Mouse (Mus musculus) midbrain, embryonic 15.5 days (tissue): ENCODE measurements at regions not wholly inside any gene's neighbourhood (a gene's known extent, or its start where the extent isn't known, plus 50 kb on each side); places are given as distances from the start of the nearest gene placed in this dataset.
"Not testable (repeated sequence)": the region's sequence is repeated elsewhere in the genome, so short reads cannot be mapped to it uniquely, and the experiment has no call there.

Experiments used
- ATAC-seq: fragments of 200-750 bp; cut with Nextera tagmentation; replicated peaks from 2 replicates; pipeline ENCODE4 v1.8.0; 2017; ENCODE audit warnings: moderate TSS enrichment
- H3K27ac ChIP-seq: fragments of 300-500 bp; sonication (generic); 2 replicates; pipeline ENCODE4 v1.5.1; 2015; ENCODE audit warnings: mild to moderate bottlenecking, inconsistent platforms
- H3K27me3 ChIP-seq: fragments of 300-500 bp; sonication (generic); replicated peaks from 2 replicates; pipeline ENCODE4 v1.6.1; 2015; ENCODE audit warnings: inconsistent platforms
- H3K36me3 ChIP-seq: fragments of 300-500 bp; sonication (generic); replicated peaks from 2 replicates; pipeline ENCODE4 v1.6.1; 2015; ENCODE audit warnings: inconsistent platforms
- H3K4me1 ChIP-seq: fragments of 300-500 bp; sonication (generic); 2 replicates; pipeline ENCODE4 v1.6.1; 2015; ENCODE audit warnings: inconsistent platforms
- H3K4me2 ChIP-seq: fragments of 300-500 bp; sonication (generic); 2 replicates; pipeline ENCODE4 v1.6.1; 2015; ENCODE audit warnings: inconsistent platforms, mild to moderate bottlenecking, moderate library complexity
- H3K4me3 ChIP-seq: fragments of 300-500 bp; sonication (generic); 2 replicates; pipeline ENCODE4 v1.5.1; 2015; ENCODE audit warnings: mild to moderate bottlenecking, inconsistent platforms
- H3K9ac ChIP-seq: fragments of 300-500 bp; sonication (generic); 2 replicates; pipeline ENCODE4 v1.6.1; 2015; ENCODE audit warnings: mild to moderate bottlenecking, inconsistent platforms
- H3K9me3 ChIP-seq: fragments of 300-500 bp; sonication (generic); 2 replicates; pipeline ENCODE4 v1.6.1; 2016; ENCODE audit warnings: inconsistent platforms
- WGBS: fragments of 180-500 bp; shearing (Covaris S2); methylation state at CpG from one replicate; pipeline ENCODE4 v1.1.7; 2015; ENCODE audit warnings: mixed read lengths; 5-methylcytosine and 5-hydroxymethylcytosine counted together

DNA sequence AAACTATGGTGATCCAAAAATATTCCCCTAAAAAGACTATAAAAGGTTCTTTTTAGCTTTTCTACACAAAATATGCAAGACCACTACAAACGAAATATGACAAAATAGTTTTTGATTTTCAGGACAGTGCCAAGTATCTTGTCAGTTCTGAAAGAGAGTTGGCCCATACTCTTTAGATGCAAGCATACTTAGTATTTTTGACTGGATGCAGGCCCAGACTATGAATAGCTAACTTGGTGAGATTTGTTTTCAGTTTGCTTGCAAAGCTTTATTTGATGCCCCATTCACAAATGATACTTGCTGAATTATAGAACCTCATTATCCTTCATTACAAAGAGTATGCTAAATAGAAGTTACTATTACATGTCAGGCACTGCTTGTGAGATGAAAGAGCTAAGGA, 258.8 kb downstream of the Casp12 start:
- Histone ChIP-seq H3K27ac (no peak overlapping the region), H3K9ac (no peak overlapping the region), H3K4me1 (no peaks in the 10 kb centered on the region), H3K4me3 (no peak overlapping the region), H3K9me3 (no peaks in the 10 kb centered on the region), H3K4me2 (no peak overlapping the region), H3K36me3 (no peaks in the 10 kb centered on the region), H3K27me3 (no peaks in the 10 kb centered on the region)
- ATAC-seq: no peak
- WGBS: 63% methylated on average over 1 of the region's 1 CpGs

DNA sequence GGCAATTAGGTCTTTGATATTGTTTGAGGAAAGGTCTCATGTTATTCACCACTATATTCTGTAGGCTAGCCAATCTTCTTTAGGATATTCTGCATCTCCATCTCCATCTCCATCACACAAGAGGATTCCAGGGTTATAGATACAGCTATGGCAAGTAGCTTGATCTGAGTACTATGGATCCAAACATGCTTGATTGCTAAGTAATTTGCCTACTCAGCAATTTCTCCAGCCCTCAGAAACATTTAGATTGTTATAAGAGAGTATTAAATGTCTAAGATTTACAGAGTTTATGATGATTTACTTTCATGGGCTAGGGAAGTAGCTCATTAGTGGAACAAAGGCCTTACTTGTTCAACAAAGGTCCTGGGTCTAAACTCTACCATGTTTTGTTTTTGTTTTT, 259.8 kb downstream of the Casp12 start:
- ATAC-seq: no peak
- no peak overlapping the region for H3K27ac ChIP-seq
- no peaks in the 10 kb centered on the region for H3K4me1 ChIP-seq
- no peaks in the 10 kb centered on the region for H3K36me3 ChIP-seq
- H3K4me2 ChIP-seq: no peak overlapping the region
- H3K27me3 ChIP-seq: no peaks in the 10 kb centered on the region
- H3K9ac ChIP-seq: no peak overlapping the region
- no peak overlapping the region for H3K4me3 ChIP-seq
- H3K9me3 ChIP-seq: no peaks in the 10 kb centered on the region

DNA sequence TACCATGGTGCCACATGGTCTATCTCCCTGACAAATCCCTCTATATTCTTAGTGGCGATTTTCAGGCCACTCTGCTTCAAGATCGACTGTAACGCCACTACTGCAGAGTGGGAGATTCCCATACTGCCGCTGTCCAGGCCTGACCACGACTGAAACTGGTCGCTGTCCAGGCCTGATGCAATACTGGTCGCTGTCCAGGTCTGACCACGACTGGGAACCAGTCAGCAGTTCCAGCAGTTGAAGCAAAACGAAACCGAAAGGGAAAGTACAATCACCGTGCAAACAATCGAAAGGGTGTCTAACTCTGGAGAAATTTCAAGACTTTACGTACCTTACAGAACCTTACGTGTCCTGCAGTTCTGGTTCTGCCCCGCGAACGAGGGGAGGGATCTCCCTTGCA, 271.5 kb downstream of the Casp12 start:
- 95% methylated on average over 17 of the region's 17 CpGs for WGBS
- H3K9me3 ChIP-seq: no peaks in the 10 kb centered on the region
- H3K27me3 ChIP-seq: no peaks in the 10 kb centered on the region
- no peak overlapping the region for H3K9ac ChIP-seq
- ATAC-seq: no peak
- no peak overlapping the region for H3K27ac ChIP-seq
- H3K4me2 ChIP-seq: no peak overlapping the region
- no peak overlapping the region for H3K4me3 ChIP-seq
- no peaks in the 10 kb centered on the region for H3K36me3 ChIP-seq
- H3K4me1 ChIP-seq: no peaks in the 10 kb centered on the region

DNA sequence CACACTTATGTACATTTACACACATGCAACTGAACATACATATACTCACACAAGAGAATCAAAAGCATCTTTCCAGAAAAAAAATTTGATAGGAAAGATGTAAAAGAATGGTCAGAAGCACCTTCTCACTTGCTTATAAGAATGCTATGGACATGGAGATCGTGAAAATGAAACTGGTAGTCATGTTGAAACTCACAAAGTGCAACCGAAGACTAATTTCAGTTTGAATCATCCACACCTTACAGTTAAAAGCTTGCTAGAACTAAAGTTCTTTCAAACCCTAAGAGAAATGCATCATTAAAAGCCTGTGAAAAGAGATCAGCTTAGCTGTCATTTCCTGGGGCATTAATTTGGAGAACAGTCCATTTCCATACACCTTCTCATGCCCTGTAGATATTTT, 278.2 kb downstream of the Casp12 start:
- no peaks in the 10 kb centered on the region for H3K4me1 ChIP-seq

DNA sequence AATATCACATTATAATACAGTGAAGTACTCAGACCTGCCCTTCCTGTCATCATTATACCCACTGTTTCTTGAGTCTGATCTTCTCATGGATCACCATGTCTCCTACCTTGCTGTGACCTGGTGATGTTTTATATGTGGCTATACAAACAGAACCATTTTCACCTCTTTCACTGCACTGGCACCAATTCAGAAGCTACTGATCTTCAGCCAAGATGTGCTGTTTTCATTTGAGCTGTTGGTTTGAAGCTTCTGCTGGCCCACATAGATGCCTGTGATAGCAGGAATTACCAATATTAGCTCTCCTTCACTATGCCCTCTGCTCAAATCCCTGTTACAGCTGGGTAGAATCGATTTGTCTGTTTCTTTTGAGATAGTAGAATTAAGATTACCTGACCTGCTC, 282.3 kb downstream of the Casp12 start:
- Histone ChIP-seq H3K9ac (no peak overlapping the region), H3K4me2 (no peak overlapping the region), H3K4me1 (no peaks in the 10 kb centered on the region), H3K27me3 (no peaks in the 10 kb centered on the region), H3K36me3 (no peaks in the 10 kb centered on the region), H3K27ac (no peak overlapping the region), H3K4me3 (no peak overlapping the region), H3K9me3 (no peaks in the 10 kb centered on the region)
- ATAC-seq: no peak
- WGBS: 77% methylated on average over 1 of the region's 1 CpGs

More for the DNA sequence above, 278.2 kb downstream of the Casp12 start:
- no peaks in the 10 kb centered on the region for H3K27me3 ChIP-seq
- WGBS: 83% methylated on average over 2 of the region's 2 CpGs
- H3K9me3 ChIP-seq: no peaks in the 10 kb centered on the region
- H3K36me3 ChIP-seq: no peaks in the 10 kb centered on the region
- no peak overlapping the region for H3K9ac ChIP-seq
- ATAC-seq: no peak
- H3K4me2 ChIP-seq: no peak overlapping the region
- H3K27ac ChIP-seq: no peak overlapping the region
- no peak overlapping the region for H3K4me3 ChIP-seq

DNA sequence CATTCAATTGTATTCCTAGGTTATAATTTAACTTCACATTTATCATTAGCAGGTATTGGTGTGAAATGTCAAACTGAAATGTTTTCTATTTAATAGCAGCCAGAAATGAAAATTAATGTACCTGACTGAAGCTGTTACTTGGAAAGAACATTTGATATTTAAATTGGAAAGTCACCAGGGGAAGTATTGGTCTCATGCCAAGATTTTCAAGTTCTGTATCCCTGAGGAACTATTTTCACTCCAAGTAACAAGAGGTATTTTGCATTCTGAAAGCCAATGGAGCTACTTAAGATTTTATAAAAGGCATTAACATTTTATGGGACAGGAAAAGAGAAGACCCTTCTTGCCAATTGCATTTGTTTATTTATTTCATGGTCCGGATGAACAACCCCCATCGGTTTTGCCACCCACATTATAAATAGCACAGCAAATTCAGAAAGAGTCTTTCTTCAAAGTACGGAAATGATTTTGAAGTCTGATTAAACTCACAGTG, 289.3 kb downstream of the Casp12 start:
- Histone ChIP-seq H3K9ac (no peak overlapping the region), H3K27me3 (no peaks in the 10 kb centered on the region), H3K27ac (no peak overlapping the region), H3K9me3 (no peaks in the 10 kb centered on the region), H3K4me3 (no peak overlapping the region), H3K36me3 (no peaks in the 10 kb centered on the region), H3K4me2 (no peak overlapping the region), H3K4me1 (no peaks in the 10 kb centered on the region)
- peak; percentile 45 for ATAC-seq
- WGBS: 41% methylated on average over 3 of the region's 3 CpGs

DNA sequence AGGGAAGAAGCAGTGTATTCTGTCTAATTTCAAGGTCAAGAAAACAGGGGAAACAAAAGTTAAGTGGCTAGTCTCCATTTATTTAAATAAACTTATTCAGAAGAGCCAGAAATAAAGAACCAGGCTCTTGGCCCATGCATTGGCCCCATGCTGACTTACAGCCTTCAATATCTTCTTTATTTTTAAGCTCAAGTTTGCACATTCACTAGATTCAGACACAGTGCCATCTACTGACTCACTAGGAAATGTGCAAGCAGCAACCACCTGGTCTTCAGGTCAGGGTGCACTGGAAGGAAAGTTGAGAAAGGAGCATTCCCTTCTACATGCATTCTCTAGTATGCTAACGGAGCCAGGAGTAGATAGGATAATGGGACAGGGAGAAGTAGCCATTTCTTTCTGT, 289.7 kb downstream of the Casp12 start:
- Histone ChIP-seq H3K4me2 (no peak overlapping the region), H3K27ac (no peak overlapping the region), H3K4me3 (no peak overlapping the region), H3K27me3 (no peaks in the 10 kb centered on the region), H3K36me3 (no peaks in the 10 kb centered on the region), H3K9ac (no peak overlapping the region), H3K4me1 (no peaks in the 10 kb centered on the region), H3K9me3 (no peaks in the 10 kb centered on the region)
- WGBS: 18% methylated on average over 1 of the region's 1 CpGs
- ATAC-seq: peak; percentile 86

DNA sequence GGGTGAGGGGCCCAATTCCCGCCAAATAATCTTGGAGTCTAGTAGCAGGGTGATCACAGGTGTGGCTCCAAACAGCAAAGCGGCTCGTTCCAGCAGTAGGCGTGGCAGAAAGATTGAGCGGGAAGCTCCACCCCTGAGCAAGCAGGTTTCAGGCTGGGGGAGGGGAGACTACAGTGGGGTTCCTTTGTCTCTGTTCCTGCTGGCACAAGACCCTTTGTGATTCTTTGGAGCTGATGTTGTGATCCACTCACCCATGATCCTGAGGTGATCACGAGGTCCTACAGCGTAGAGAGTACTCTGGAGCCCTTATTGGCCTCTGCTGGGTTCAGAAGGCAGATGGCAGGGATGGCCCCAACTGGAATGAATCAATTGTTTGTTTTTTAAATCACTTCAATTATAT, 318.7 kb downstream of the Casp12 start:
- no peaks in the 10 kb centered on the region for H3K36me3 ChIP-seq
- no peaks in the 10 kb centered on the region for H3K9me3 ChIP-seq
- 80% methylated on average over 7 of the region's 7 CpGs for WGBS
- ATAC-seq: no peak
- no peak overlapping the region for H3K27ac ChIP-seq
- no peak overlapping the region for H3K9ac ChIP-seq
- no peaks in the 10 kb centered on the region for H3K27me3 ChIP-seq
- H3K4me1 ChIP-seq: no peaks in the 10 kb centered on the region
- no peak overlapping the region for H3K4me3 ChIP-seq
- H3K4me2 ChIP-seq: no peak overlapping the region

DNA sequence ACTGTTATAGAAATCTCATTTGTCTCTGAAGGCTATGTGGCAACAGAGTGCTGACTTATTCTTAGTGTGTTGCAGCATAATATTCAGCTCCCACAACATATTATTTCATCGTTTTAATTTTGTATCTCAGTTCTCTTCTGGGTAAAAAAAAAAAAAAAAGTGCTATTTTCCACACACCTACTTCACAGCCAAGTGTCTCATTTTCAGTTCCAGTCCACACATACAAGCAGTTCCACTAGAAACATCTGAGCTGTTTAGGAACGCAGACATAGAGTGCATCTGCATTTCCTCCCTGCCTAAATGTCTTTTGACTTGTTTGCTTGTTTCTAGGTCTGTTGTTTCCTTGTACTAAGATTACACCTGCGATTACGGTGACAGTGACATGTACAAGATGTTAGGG, 328.3 kb downstream of the Casp12 start:
- WGBS: 85% methylated on average over 4 of the region's 4 CpGs
- Histone ChIP-seq H3K27ac (no peak overlapping the region), H3K9ac (no peak overlapping the region), H3K4me2 (no peak overlapping the region), H3K4me3 (no peak overlapping the region), H3K27me3 (no peaks in the 10 kb centered on the region), H3K36me3 (no peaks in the 10 kb centered on the region), H3K4me1 (no peaks in the 10 kb centered on the region), H3K9me3 (no peaks in the 10 kb centered on the region)
- no peak for ATAC-seq

DNA sequence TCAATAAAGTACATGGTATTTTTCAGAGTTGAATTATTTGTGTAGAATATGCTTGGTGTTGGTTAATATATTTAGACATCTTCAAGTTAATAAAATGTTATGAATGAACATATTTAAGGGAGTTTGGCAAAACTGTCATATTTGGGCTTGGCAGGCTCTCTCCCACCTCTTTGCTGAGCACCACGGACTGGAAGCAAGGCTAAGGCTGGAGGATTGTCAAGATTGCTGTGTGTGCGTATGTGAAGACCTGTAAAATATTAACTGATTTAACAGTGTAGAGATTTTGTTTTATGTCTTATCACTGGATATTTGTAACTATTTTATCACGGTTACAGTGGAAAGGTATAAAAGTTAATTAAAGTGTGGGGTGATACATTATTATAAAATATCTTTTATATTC, 363.3 kb downstream of the Casp12 start:
- Histone ChIP-seq H3K9ac (no peak overlapping the region), H3K36me3 (no peaks in the 10 kb centered on the region), H3K4me3 (no peak overlapping the region), H3K27me3 (no peaks in the 10 kb centered on the region), H3K9me3 (no peaks in the 10 kb centered on the region), H3K4me2 (no peak overlapping the region), H3K27ac (no peak overlapping the region), H3K4me1 (no peaks in the 10 kb centered on the region)
- WGBS: 88% methylated on average over 3 of the region's 3 CpGs
- no peak for ATAC-seq

DNA sequence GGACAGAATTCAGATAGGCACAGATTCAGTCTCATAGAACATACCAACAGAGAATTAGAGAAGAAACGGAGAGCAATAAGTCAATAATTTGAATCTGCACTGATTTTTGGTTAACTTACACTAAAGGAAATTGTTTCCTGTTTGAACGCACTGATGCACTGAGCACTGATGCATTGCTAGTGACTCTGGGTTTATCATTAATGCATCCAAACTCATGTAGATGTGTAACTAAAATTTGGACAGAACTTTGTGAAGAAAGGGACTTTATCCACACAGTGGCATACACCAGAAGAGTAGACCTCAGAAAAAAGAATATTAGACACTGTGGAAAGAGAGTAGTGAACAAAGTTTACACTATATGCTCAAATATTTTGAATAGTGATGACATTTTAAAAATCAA, 364.2 kb downstream of the Casp12 start:
- H3K36me3 ChIP-seq: no peaks in the 10 kb centered on the region
- no peak for ATAC-seq
- no peaks in the 10 kb centered on the region for H3K27me3 ChIP-seq
- no peak overlapping the region for H3K4me3 ChIP-seq
- no peak overlapping the region for H3K27ac ChIP-seq
- H3K4me2 ChIP-seq: no peak overlapping the region
- no peaks in the 10 kb centered on the region for H3K4me1 ChIP-seq
- 90% methylated on average over 2 of the region's 2 CpGs for WGBS
- no peak overlapping the region for H3K9ac ChIP-seq
- H3K9me3 ChIP-seq: no peaks in the 10 kb centered on the region

DNA sequence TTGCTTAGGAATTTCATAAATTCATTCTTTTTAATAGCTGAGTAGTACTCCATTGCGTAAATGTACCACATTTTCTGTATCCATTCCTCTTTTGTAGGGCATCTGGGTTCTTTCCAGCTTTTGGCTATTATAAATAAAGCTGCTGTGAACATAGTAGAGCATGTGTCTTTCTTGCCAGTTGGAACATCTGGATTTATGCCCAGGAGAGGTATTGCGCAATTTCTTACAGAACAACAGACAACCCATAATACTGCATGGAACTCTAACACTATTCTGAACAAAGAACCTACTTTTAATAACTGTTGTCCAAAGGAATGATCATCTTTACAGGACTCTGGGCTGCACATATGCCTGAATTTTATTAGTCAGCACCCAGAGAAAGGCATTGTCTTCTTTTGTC, 373.4 kb downstream of the Casp12 start:
- not testable (repeated sequence) for H3K27me3 ChIP-seq, H3K4me3 ChIP-seq, H3K36me3 ChIP-seq, H3K9me3 ChIP-seq, H3K4me1 ChIP-seq, H3K27ac ChIP-seq, H3K9ac ChIP-seq, ATAC-seq, H3K4me2 ChIP-seq
- WGBS: 95% methylated on average over 2 of the region's 2 CpGs

DNA sequence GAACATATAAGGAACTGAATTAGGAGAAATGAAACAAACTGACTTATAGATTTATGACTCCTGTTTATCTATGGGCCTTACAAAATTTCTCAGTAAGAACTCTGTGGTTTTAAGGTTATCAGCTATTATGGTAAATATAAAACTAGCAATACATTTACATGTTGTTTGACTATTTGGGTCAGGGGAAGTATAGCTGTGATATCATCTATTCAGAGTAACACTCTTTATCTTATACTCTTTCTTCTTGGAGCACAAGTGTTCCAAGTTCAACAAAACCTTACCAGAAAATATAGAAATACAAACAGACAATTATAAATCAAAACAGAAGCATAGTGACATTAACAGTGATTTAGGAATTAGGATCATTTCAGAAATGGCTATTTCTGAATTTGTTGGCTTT, 383.6 kb downstream of the Casp12 start:
- H3K4me1 ChIP-seq: no peaks in the 10 kb centered on the region
- no peak overlapping the region for H3K27ac ChIP-seq
- ATAC-seq: no peak
- no peak overlapping the region for H3K9ac ChIP-seq
- H3K27me3 ChIP-seq: no peaks in the 10 kb centered on the region
- no peaks in the 10 kb centered on the region for H3K36me3 ChIP-seq
- no peaks in the 10 kb centered on the region for H3K9me3 ChIP-seq
- no peak overlapping the region for H3K4me2 ChIP-seq
- H3K4me3 ChIP-seq: no peak overlapping the region
